17 mouse cellular contexts compared by ENCODE assay signal in the genomic region with DNA sequence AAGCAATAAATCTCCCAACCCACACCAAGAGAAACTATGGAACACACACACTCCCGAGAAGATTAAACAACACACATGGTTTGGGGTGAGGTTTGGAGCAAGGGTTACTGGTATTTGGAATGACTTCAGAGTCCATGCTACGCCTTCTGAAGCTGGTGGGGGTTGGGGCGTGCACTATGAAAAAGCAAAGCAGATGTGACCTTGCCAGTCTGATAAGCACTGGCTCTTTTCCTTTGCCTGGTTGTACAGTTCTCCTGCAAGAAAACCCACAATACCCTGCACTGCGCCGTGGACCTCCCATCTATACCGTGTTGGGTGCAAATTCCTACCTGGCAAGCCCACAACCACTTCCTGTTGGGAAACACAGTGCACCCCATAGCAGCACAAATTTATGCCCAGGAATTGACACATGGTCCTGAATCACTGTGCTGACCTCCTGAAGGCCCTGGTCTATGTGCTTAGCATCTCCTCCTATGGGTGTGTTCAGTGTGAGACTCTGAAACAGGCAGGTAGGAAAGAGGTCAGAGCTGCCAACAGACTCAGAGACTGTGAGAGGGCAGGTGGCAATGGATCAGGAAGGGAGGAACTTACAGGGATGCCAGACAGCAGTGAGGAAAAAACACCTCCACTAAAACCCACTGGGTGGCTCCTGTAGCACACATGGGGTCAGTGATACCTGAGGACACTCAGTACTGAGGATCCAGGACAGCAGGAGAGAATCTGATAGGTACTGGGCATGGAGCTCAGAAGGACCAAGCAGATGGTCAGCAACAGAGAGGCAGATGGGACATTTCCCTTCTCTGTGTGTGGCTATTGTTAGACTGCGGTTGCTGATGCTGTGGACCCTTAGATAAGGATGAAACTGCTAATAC. TPM values are rescaled to one million over a fixed set of nuclear protein-coding genes. Genes with fewer than 3 reads are reported as not detected.
DNase-seq lines count a peak whose midpoint lies in the region; ATAC-seq and TF ChIP-seq lines count a peak whose summit lies in the region.
"Had no signal": no experiment of that assay in that cellular context is flagged by ENCODE, and none has a peak within 500 bp of the region (broad histone marks: within the 10 kb centered on the region; RNA-seq: fewer than 3 reads in every experiment).

No protein-coding gene starts in this region.

- ATAC-seq in intestine, embryonic 14.5 days (replicated peaks; ENCODE audit: low FRiP score, low TSS enrichment, low read depth): 0 out of 2 replicates have a peak, but pooled peaks have one; percentile 15
- ATAC-seq in stomach, postnatal 0 days (ENCODE audit: low FRiP score, low TSS enrichment): peak; percentile 92
- ATAC-seq: CD4-positive, CD25-positive, alpha-beta regulatory T cell, adult 4 months had no signal

- DNase-seq in ovary, adult 18-20 months (ENCODE audit: low spot score): peak; percentile 41
- no peak for DNase-seq in ovary, postnatal 10 days (ENCODE audit: low spot score)
- peak; percentile 78 for DNase-seq in cerebellum, adult 11-12 months
- no peak for DNase-seq in intestine, embryonic 14.5 days (ENCODE audit: low spot score)
- peak; percentile 72 for DNase-seq in stomach, postnatal 0 days (ENCODE audit: low spot score)
- DNase-seq in frontal cortex, postnatal 25 days (ENCODE audit: low spot score in 2 of 2): no peak
- no peak for DNase-seq in left cerebral cortex, postnatal 4 days
- DNase-seq in thymus, adult 2 months: no peak
- DNase-seq: kidney, adult 8-10 months; lung, adult 18-20 months; lung, postnatal 4 days had no signal

- no peak overlapping the region for H3K9ac ChIP-seq in intestine, embryonic 14.5 days (ENCODE audit: low read length)
- H3K9ac ChIP-seq in stomach, postnatal 0 days (ENCODE audit: low read length): no peak overlapping the region
- H3K9ac ChIP-seq: hindbrain, embryonic 13.5 days had no signal

- TF ChIP-seq CTCF in stomach, postnatal 0 days (IDR thresholded peaks at IDR 0.05; ENCODE audit: low read depth): peak; percentile 15
- no peak for TF ChIP-seq CTCF in thymus, adult 2 months (IDR thresholded peaks at IDR 0.05; ENCODE audit: borderline replicate concordance, control insufficient read depth, extremely low read depth, insufficient read depth, low read length, poor library complexity)

- no peak overlapping the region for H3K27ac ChIP-seq in intestine, embryonic 14.5 days (ENCODE audit: low read depth)
- H3K27ac ChIP-seq in stomach, postnatal 0 days (replicated peaks): peak overlapping the region; percentile 71
- H3K27ac ChIP-seq in thymus, adult 2 months (ENCODE audit: control insufficient read depth, insufficient read depth, low read length): no peak overlapping the region
- H3K27ac ChIP-seq: embryonic facial prominence, embryonic 10.5 days; hindbrain, embryonic 13.5 days had no signal

- intact Hi-C loops in left cerebral cortex, postnatal 4 days (cut with DNase I): no loop called here

- no peak overlapping the region for H3K4me2 ChIP-seq in intestine, embryonic 14.5 days (ENCODE audit: low read length)
- H3K4me2 ChIP-seq in stomach, postnatal 0 days (replicated peaks; ENCODE audit: low read depth): no peak overlapping the region
- H3K4me2 ChIP-seq: hindbrain, embryonic 13.5 days had no signal

- no peak for TF ChIP-seq EP300 in stomach, postnatal 0 days (optimal IDR thresholded peaks at IDR 0.05)

- no peaks in the 10 kb centered on the region for H3K4me1 ChIP-seq in intestine, embryonic 14.5 days (replicated peaks; ENCODE audit: control insufficient read depth, insufficient read depth, low read length)
- no peaks in the 10 kb centered on the region for H3K4me1 ChIP-seq in stomach, postnatal 0 days (replicated peaks; ENCODE audit: control insufficient read depth, insufficient read depth)
- H3K4me1 ChIP-seq in thymus, adult 2 months (replicated peaks; ENCODE audit: control insufficient read depth, insufficient read depth, low read length): no peaks in the 10 kb centered on the region
- H3K4me1 ChIP-seq: hindbrain, embryonic 13.5 days had no signal

- 79% methylated on average over 7 of the region's 7 CpGs for WGBS in intestine, embryonic 14.5 days
- whole genome bisulfite sequencing in stomach, postnatal 0 days: 66% methylated on average over 7 of the region's 7 CpGs
- WGBS in thymus, adult 2 months: 84% methylated on average over 7 of the region's 7 CpGs

- H3K27me3 ChIP-seq in intestine, embryonic 14.5 days (replicated peaks; ENCODE audit: control insufficient read depth, insufficient read depth, low read length): no peaks in the 10 kb centered on the region
- H3K27me3 ChIP-seq in stomach, postnatal 0 days (ENCODE audit: control insufficient read depth, insufficient read depth, low read length): no peaks in the 10 kb centered on the region
- H3K27me3 ChIP-seq in thymus, adult 2 months (ENCODE audit: control insufficient read depth, insufficient read depth, low read length): no peaks in the 10 kb centered on the region
- H3K27me3 ChIP-seq: hindbrain, embryonic 13.5 days had no signal

- no peaks in the 10 kb centered on the region for H3K36me3 ChIP-seq in intestine, embryonic 14.5 days (ENCODE audit: control insufficient read depth, insufficient read depth, low read length)
- H3K36me3 ChIP-seq in stomach, postnatal 0 days (ENCODE audit: control insufficient read depth, insufficient read depth, low read length): no peaks in the 10 kb centered on the region
- H3K36me3 ChIP-seq in thymus, adult 2 months (ENCODE audit: control insufficient read depth, insufficient read depth, low read length): no peaks in the 10 kb centered on the region
- H3K36me3 ChIP-seq: embryonic facial prominence, embryonic 10.5 days; hindbrain, embryonic 13.5 days had no signal

- no peak for TF ChIP-seq POLR2A in thymus, adult 2 months (IDR thresholded peaks at IDR 0.05; ENCODE audit: control insufficient read depth, extremely low read depth, insufficient read depth, low read length, poor library complexity)

- no peak overlapping the region for H3K4me3 ChIP-seq in intestine, embryonic 14.5 days (ENCODE audit: low read depth, low read length)
- H3K4me3 ChIP-seq in stomach, postnatal 0 days (ENCODE audit: low read depth, low read length): no peak overlapping the region
- no peak overlapping the region for H3K4me3 ChIP-seq in thymus, adult 2 months (ENCODE audit: control insufficient read depth, insufficient read depth, low read length)
- H3K4me3 ChIP-seq: embryonic facial prominence, embryonic 10.5 days; hindbrain, embryonic 13.5 days had no signal

- no peaks in the 10 kb centered on the region for H3K9me3 ChIP-seq in intestine, embryonic 14.5 days (ENCODE audit: control insufficient read depth, low read length)
- H3K9me3 ChIP-seq in stomach, postnatal 0 days (ENCODE audit: control insufficient read depth, low read length): no peaks in the 10 kb centered on the region
- H3K9me3 ChIP-seq: embryonic facial prominence, embryonic 10.5 days; hindbrain, embryonic 13.5 days had no signal

RNA-seq across cellular contexts. Expression of a gene that starts 22.6 kb away (rescaled TPM):
- polyA plus RNA-seq in intestine, embryonic 14.5 days (2014; fragmentation: Nextera tagmentation; extraction: Ambion mirVana): 0.09 and 0.27 TPM in 2 replicates
- 20.0 and 23.2 TPM in 2 replicates for polyA plus RNA-seq in stomach, postnatal 0 days (2015; fragmentation: Nextera tagmentation; extraction: Ambion mirVana)
- under 1 TPM; 0.18 to 0.26 TPM for total RNA-seq in left cerebral cortex, postnatal 4 days (2021)
- 0.20 and 0.32 TPM in 2 replicates for polyA plus RNA-seq in thymus, adult 2 months (2012; rRNA removed)
- polyA plus RNA-seq: CD4-positive, CD25-positive, alpha-beta regulatory T cell, adult 4 months had no signal

RNA-seq across cellular contexts. Expression of a gene that starts 38.1 kb away (rescaled TPM):
- 0.34 and 0.55 TPM in 2 replicates for polyA plus RNA-seq in intestine, embryonic 14.5 days (2014; fragmentation: Nextera tagmentation; extraction: Ambion mirVana)
- 112 and 113 TPM in 2 replicates for polyA plus RNA-seq in stomach, postnatal 0 days (2015; fragmentation: Nextera tagmentation; extraction: Ambion mirVana)
- total RNA-seq in left cerebral cortex, postnatal 4 days (2021): not detected
- polyA plus RNA-seq in thymus, adult 2 months (2012; rRNA removed): 3.7 and 4.1 TPM in 2 replicates
- total RNA-seq: left cerebral cortex, postnatal 14 days had no signal
- polyA plus RNA-seq: embryonic facial prominence, embryonic 10.5 days; heart, postnatal 0 days; hindbrain, embryonic 13.5 days; neural tube, embryonic 14.5 days had no signal

Comparison
In these comparisons a context has a peak if more than half of its experiments do, and no peak if none do; other contexts are left out.
1. DNase-seq: peak in ovary, adult 18-20 months (single experiment), cerebellum, adult 11-12 months (single experiment) and stomach, postnatal 0 days (single experiment); none in ovary, postnatal 10 days (single experiment), intestine, embryonic 14.5 days (single experiment), frontal cortex, postnatal 25 days (0 of 2), left cerebral cortex, postnatal 4 days (single experiment) and thymus, adult 2 months (single experiment).
2. RNA of a gene that starts 22.6 kb away (polyA plus RNA-seq): 20.0 to 23.2 TPM in stomach, postnatal 0 days; 0.09 to 0.27 TPM in intestine, embryonic 14.5 days and 0.20 to 0.32 TPM in thymus, adult 2 months; every median in the first group is over 10 times any median in the second.
3. RNA of a gene that starts 38.1 kb away (polyA plus RNA-seq): 112 to 113 TPM in stomach, postnatal 0 days; 3.7 to 4.1 TPM in thymus, adult 2 months and 0.34 to 0.55 TPM in intestine, embryonic 14.5 days; every median in the first group is over 10 times any median in the second.